Mouse (Mus musculus) forebrain, embryonic 14.5 days (tissue): ENCODE data around the gene Galnt2. TPM values are rescaled to one million over a fixed set of nuclear protein-coding genes. Genes with fewer than 3 reads are reported as not detected.

Experiments used
- ATAC-seq: fragments of 200-750 bp; cut with Nextera tagmentation; 2 replicates; pipeline ENCODE4 v1.8.0; 2017; ENCODE audit warnings: mild to moderate bottlenecking, moderate library complexity
- DNase-seq: peaks from one replicate; pipeline ENCODE4 v3.0.0-alpha.2; 2015; ENCODE audit warnings: low spot score
- H3K27ac ChIP-seq: fragments of 300-500 bp; sonication (generic); 2 replicates; pipeline ENCODE4 v1.5.1; 2014; ENCODE audit warnings: low read depth, mild to moderate bottlenecking, control low read depth, low read length, moderate library complexity
- H3K27me3 ChIP-seq: fragments of 300-500 bp; sonication (generic); replicated peaks from 2 replicates; pipeline ENCODE4 v1.6.1; 2014; ENCODE audit warnings: low read length, control low read depth, mixed read lengths; ENCODE audit not compliant: control insufficient read depth, insufficient read depth
- H3K36me3 ChIP-seq: fragments of 300-500 bp; sonication (generic); 2 replicates; pipeline ENCODE4 v1.6.1; 2014; ENCODE audit warnings: low read length, control low read depth; ENCODE audit not compliant: control insufficient read depth, insufficient read depth
- H3K4me1 ChIP-seq: fragments of 300-500 bp; sonication (generic); 2 replicates; pipeline ENCODE4 v1.6.1; 2014; ENCODE audit warnings: antibody characterized with exemption, low read length, control low read depth; ENCODE audit not compliant: control insufficient read depth, insufficient read depth
- H3K4me2 ChIP-seq: fragments of 300-500 bp; sonication (generic); 2 replicates; pipeline ENCODE4 v1.6.1; 2014; ENCODE audit warnings: mild to moderate bottlenecking, control low read depth, low read length
- H3K4me3 ChIP-seq: fragments of 300-500 bp; sonication (generic); 2 replicates; pipeline ENCODE4 v1.5.1; 2014; ENCODE audit warnings: low read depth, low read length, control low read depth
- H3K9ac ChIP-seq: fragments of 300-500 bp; sonication (generic); 2 replicates; pipeline ENCODE4 v1.6.1; 2014; ENCODE audit warnings: mild to moderate bottlenecking, low read length, control low read depth, moderate library complexity
- H3K9me3 ChIP-seq: fragments of 300-500 bp; sonication (generic); replicated peaks from 2 replicates; pipeline ENCODE4 v1.6.1; 2016; ENCODE audit warnings: low read length, control low read depth, mixed read lengths; ENCODE audit not compliant: control insufficient read depth
- WGBS: fragments of 180-500 bp; shearing (Covaris S2); extraction: QIAGEN DNeasy Blood & Tissue Kit; methylation state at CpG from one replicate; pipeline ENCODE4 v1.1.7; 2014; 5-methylcytosine and 5-hydroxymethylcytosine counted together
- polyA plus RNA-seq: library from polyadenylated mRNA; unstranded; fragments of >200 nt; fragmentation: Nextera tagmentation; extraction: Ambion mirVana; gene quantifications from 2 replicates; pipeline ENCODE4 v1.2.1, GENCODE M21; 2014

Galnt2 gene
- polyA plus RNA-seq, 1 experiment from 2014 or later = 44.3 TPM

GRCm38 (mm10) chr8:124277951-124278910 lies 47.0 kb downstream of the Galnt2 start:
- Histone ChIP-seq H3K4me2 (no peak overlapping the region), H3K27me3 (no peaks in the 10 kb centered on the region), H3K27ac (no peak overlapping the region), H3K9me3 (no peaks in the 10 kb centered on the region), H3K4me3 (no peak overlapping the region), H3K4me1 (peaks cover 23% of the 10 kb centered on the region), H3K36me3 (no peaks in the 10 kb centered on the region), H3K9ac (no peak overlapping the region)
- no peak for DNase-seq
- WGBS = 69% methylated on average over 24 of the region's 24 CpGs
- ATAC-seq = no peak

- ATAC-seq (no peak), DNase-seq (no peak)
- no peaks in the 10 kb centered on the region for H3K27me3 ChIP-seq
- no peak overlapping the region for H3K9ac ChIP-seq
- no peaks in the 10 kb centered on the region for H3K36me3 ChIP-seq
- 94% methylated on average over 7 of the region's 7 CpGs for WGBS
- no peak overlapping the region for H3K27ac ChIP-seq
- H3K4me2 ChIP-seq = no peak overlapping the region
- H3K4me1 ChIP-seq = peaks cover 31% of the 10 kb centered on the region
- no peaks in the 10 kb centered on the region for H3K9me3 ChIP-seq
- no peak overlapping the region for H3K4me3 ChIP-seq
Measured at GRCm38 (mm10) chr8:124278956-124279689, 47.9 kb downstream of the Galnt2 start.

GRCm38 (mm10) chr8:124279690-124279985 lies 48.4 kb downstream of the Galnt2 start:
- 96% methylated on average over 5 of the region's 5 CpGs for WGBS
- Histone ChIP-seq H3K9me3 (no peaks in the 10 kb centered on the region), H3K4me1 (peaks cover 37% of the 10 kb centered on the region), H3K4me3 (no peak overlapping the region), H3K9ac (no peak overlapping the region), H3K27me3 (no peaks in the 10 kb centered on the region), H3K36me3 (no peaks in the 10 kb centered on the region), H3K4me2 (no peak overlapping the region), H3K27ac (no peak overlapping the region)
- ATAC-seq (no peak), DNase-seq (no peak)

GRCm38 (mm10) chr8:124281700-124282541 lies 50.7 kb downstream of the Galnt2 start:
- H3K36me3 ChIP-seq = no peaks in the 10 kb centered on the region
- peaks cover 55% of the 10 kb centered on the region for H3K4me1 ChIP-seq
- H3K27me3 ChIP-seq = no peaks in the 10 kb centered on the region
- no peak overlapping the region for H3K4me2 ChIP-seq
- ATAC-seq = peak; percentile 28; the same call in 1 of the 2 replicates
- H3K9me3 ChIP-seq = no peaks in the 10 kb centered on the region
- WGBS = 53% methylated on average over 11 of the region's 11 CpGs
- no peak overlapping the region; the same call in 1 of the 2 replicates for H3K9ac ChIP-seq
- H3K4me3 ChIP-seq = no peak overlapping the region
- peak; percentile 69 for DNase-seq
- peak overlapping the region; percentile 71; the same call in 1 of the 2 replicates for H3K27ac ChIP-seq

- DNase-seq (peak; percentile 54), ATAC-seq (no peak)
- peaks cover 57% of the 10 kb centered on the region for H3K4me1 ChIP-seq
- no peaks in the 10 kb centered on the region for H3K9me3 ChIP-seq
- H3K9ac ChIP-seq = peak overlapping the region; percentile 40; the same call in 1 of the 2 replicates
- peak overlapping the region; percentile 91; the same call in 1 of the 2 replicates for H3K27ac ChIP-seq
- no peak overlapping the region for H3K4me2 ChIP-seq
- no peaks in the 10 kb centered on the region for H3K27me3 ChIP-seq
- no peaks in the 10 kb centered on the region for H3K36me3 ChIP-seq
- no peak overlapping the region for H3K4me3 ChIP-seq
- WGBS = 56% methylated on average over 12 of the region's 12 CpGs
Measured at GRCm38 (mm10) chr8:124282878-124283630, 51.9 kb downstream of the Galnt2 start.

GRCm38 (mm10) chr8:124283644-124284332 lies 52.6 kb downstream of the Galnt2 start:
- H3K4me2 ChIP-seq = no peak overlapping the region
- ATAC-seq = no peak

GRCm38 (mm10) chr8:124284333-124284711 lies 53.1 kb downstream of the Galnt2 start:
- no peaks in the 10 kb centered on the region for H3K36me3 ChIP-seq
- peaks cover 57% of the 10 kb centered on the region for H3K4me1 ChIP-seq
- no peaks in the 10 kb centered on the region for H3K27me3 ChIP-seq
- no peak overlapping the region; the same call in 1 of the 2 replicates for H3K4me2 ChIP-seq
- ATAC-seq = peak; percentile 73
- peak overlapping the region; percentile 91 for H3K27ac ChIP-seq
- WGBS = 4% methylated on average over 6 of the region's 6 CpGs
- H3K9me3 ChIP-seq = no peaks in the 10 kb centered on the region
- peak; percentile 84 for DNase-seq
- no peak overlapping the region for H3K4me3 ChIP-seq
- peak overlapping the region; percentile 45; the same call in 1 of the 2 replicates for H3K9ac ChIP-seq

More at GRCm38 (mm10) chr8:124283644-124284332, 52.6 kb downstream of the Galnt2 start:
- Histone ChIP-seq H3K4me1 (peaks cover 57% of the 10 kb centered on the region), H3K27me3 (no peaks in the 10 kb centered on the region), H3K4me3 (no peak overlapping the region), H3K36me3 (no peaks in the 10 kb centered on the region), H3K9ac (peak overlapping the region; percentile 40), H3K27ac (peak overlapping the region; percentile 91), H3K9me3 (no peaks in the 10 kb centered on the region)
- 24% methylated on average over 11 of the region's 11 CpGs for WGBS
- DNase-seq = no peak
